Mouse (Mus musculus): Measurements from ENCODE around the gene Prss2. TPM values are rescaled to one million over a fixed set of nuclear protein-coding genes. Genes with fewer than 3 reads are reported as not detected.
"Not testable (repeated sequence)": the region's sequence is repeated elsewhere in the genome, so short reads cannot be mapped to it uniquely, and the experiment has no call there.

Gene Prss2
- polyA plus RNA-seq, 1 experiment, result not detected

DNA sequence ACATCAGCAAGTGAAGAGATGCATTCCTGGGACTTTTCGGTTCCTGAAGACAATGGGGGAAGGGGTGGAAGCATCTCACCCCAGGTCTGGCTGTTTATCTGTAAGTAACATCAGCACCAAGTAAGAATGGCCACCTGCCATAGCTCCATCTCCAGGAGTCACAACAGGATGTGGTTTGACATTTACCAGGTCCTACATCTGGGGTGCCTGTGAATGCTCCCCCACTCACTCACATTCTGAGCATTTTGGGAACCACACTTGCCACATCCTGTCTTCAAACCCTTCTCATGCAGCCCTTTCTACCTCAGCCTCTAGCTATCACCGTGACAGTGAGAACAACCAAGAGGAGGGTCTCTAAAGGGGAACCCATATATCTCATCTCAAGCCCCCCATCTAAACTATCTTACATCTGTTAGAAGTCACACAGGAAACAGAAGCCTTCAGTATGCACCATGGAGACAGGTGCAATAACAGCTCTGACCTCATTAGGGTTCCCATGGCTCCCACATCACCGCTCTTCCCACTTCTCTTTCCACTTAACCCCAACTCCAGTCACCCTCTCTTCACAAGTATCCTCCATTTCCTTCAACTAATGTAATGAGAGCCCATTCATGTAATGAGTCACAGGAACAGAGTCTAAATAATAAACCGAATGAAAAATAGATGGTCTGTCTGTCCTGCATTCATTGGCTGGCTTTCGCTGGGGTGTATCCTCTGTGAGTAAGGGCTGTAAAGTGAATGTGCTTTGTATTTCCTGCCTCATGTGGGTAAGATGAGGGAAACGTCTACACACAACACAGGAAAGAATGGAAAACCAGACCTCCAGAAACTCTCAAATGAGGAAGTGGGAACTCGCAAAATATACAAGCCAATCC lies 32.9 kb downstream of the Prss2 start:
- Histone ChIP-seq H3K27ac (ENCODE audit: insufficient read depth, low read depth, low read length) (no peak overlapping the region), H3K4me3 (ENCODE audit: insufficient read depth, low read depth, low read length) (no peak overlapping the region), H3K36me3 (ENCODE audit: control insufficient read depth, insufficient read depth, low read length) (no peaks in the 10 kb centered on the region), H3K27me3 (replicated peaks; ENCODE audit: control insufficient read depth, insufficient read depth, low read length) (no peaks in the 10 kb centered on the region), H3K4me1 (ENCODE audit: control insufficient read depth, insufficient read depth, low read length) (no peaks in the 10 kb centered on the region)
- DNase-seq, result no peak
- 69% methylated on average over 7 of the region's 7 CpGs for WGBS
- TF ChIP-seq CTCF (conservative IDR thresholded peaks at IDR 0.05; ENCODE audit: insufficient read depth, insufficient read length, low read depth, low read length) (no peak), POLR2A (IDR thresholded peaks at IDR 0.05; ENCODE audit: low read depth, low read length) (no peak)

- TF ChIP-seq CTCF (conservative IDR thresholded peaks at IDR 0.05; ENCODE audit: insufficient read depth, insufficient read length, low read depth, low read length) (no peak), POLR2A (IDR thresholded peaks at IDR 0.05; ENCODE audit: low read depth, low read length) (no peak)
- Histone ChIP-seq H3K4me1 (ENCODE audit: control insufficient read depth, insufficient read depth, low read length) (no peaks in the 10 kb centered on the region), H3K4me3 (ENCODE audit: insufficient read depth, low read depth, low read length) (no peak overlapping the region), H3K27me3 (replicated peaks; ENCODE audit: control insufficient read depth, insufficient read depth, low read length) (no peaks in the 10 kb centered on the region), H3K27ac (ENCODE audit: insufficient read depth, low read depth, low read length) (no peak overlapping the region), H3K36me3 (ENCODE audit: control insufficient read depth, insufficient read depth, low read length) (no peaks in the 10 kb centered on the region)
- no peak for DNase-seq
These were observed 34.8 kb downstream of the Prss2 start for GRCm38 (mm10) chr6:41556389-41556788.

- Histone ChIP-seq H3K4me1 (ENCODE audit: control insufficient read depth, insufficient read depth, low read length) (no peaks in the 10 kb centered on the region), H3K36me3 (ENCODE audit: control insufficient read depth, insufficient read depth, low read length) (no peaks in the 10 kb centered on the region), H3K27me3 (replicated peaks; ENCODE audit: control insufficient read depth, insufficient read depth, low read length) (no peaks in the 10 kb centered on the region), H3K4me3 (ENCODE audit: insufficient read depth, low read depth, low read length) (no peak overlapping the region), H3K27ac (ENCODE audit: insufficient read depth, low read depth, low read length) (no peak overlapping the region)
- TF ChIP-seq CTCF (conservative IDR thresholded peaks at IDR 0.05; ENCODE audit: insufficient read depth, insufficient read length, low read depth, low read length) (no peak), POLR2A (IDR thresholded peaks at IDR 0.05; ENCODE audit: low read depth, low read length) (no peak)
- DNase-seq, result no peak
- WGBS, result 80% methylated on average over 5 of the region's 5 CpGs
These were observed 35.9 kb downstream of the Prss2 start for GRCm38 (mm10) chr6:41557468-41557867.

DNA sequence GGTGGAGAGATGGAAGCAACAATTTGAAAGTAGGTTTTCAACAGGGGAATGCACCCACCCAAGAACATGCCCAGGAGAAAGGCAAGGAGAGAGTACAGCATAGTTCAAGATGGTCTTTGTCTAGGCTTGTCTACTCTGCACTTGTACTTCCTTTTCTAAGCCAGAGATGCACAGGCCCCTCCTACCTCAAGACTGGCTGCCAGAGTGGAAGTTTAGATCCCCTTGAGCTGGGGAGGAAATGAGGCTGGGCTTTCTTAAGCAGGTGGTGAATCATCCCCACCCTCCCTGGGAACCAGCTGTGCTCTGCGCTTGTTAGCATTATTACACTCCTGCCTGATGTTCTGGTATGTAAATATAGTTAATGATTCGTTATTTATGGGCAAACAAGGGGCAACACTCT lies 36.7 kb downstream of the Prss2 start:
- Histone ChIP-seq H3K27ac (ENCODE audit: insufficient read depth, low read depth, low read length) (no peak overlapping the region), H3K4me3 (ENCODE audit: insufficient read depth, low read depth, low read length) (no peak overlapping the region), H3K27me3 (replicated peaks; ENCODE audit: control insufficient read depth, insufficient read depth, low read length) (no peaks in the 10 kb centered on the region), H3K4me1 (ENCODE audit: control insufficient read depth, insufficient read depth, low read length) (no peaks in the 10 kb centered on the region), H3K36me3 (ENCODE audit: control insufficient read depth, insufficient read depth, low read length) (no peaks in the 10 kb centered on the region)
- 29% methylated on average over 2 of the region's 2 CpGs for WGBS
- TF ChIP-seq POLR2A (IDR thresholded peaks at IDR 0.05; ENCODE audit: low read depth, low read length) (no peak), CTCF (conservative IDR thresholded peaks at IDR 0.05; ENCODE audit: insufficient read depth, insufficient read length, low read depth, low read length) (no peak)
- no peak for DNase-seq

DNA sequence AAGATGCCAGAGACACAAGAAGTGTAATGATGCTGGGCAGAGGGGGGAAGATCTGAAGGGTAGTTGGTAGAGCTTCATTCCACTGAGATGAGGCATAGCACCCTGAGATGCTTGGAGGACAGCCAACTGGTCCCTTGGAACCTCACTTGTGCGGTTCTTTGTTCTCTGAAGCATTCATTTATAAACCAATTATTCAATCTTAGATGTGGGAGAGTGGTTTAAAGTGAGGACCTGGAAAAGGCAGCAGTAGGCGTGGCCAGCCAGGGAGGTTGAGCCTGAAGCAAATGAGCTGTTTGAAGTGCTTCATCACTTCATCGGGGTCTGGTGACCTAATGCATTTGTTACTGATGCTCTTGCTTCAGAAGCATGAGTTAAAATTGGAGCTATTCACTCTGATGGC lies 37.7 kb downstream of the Prss2 start:
- Histone ChIP-seq H3K27me3 (replicated peaks; ENCODE audit: control insufficient read depth, insufficient read depth, low read length) (no peaks in the 10 kb centered on the region), H3K4me3 (ENCODE audit: insufficient read depth, low read depth, low read length) (no peak overlapping the region), H3K36me3 (ENCODE audit: control insufficient read depth, insufficient read depth, low read length) (no peaks in the 10 kb centered on the region), H3K4me1 (ENCODE audit: control insufficient read depth, insufficient read depth, low read length) (no peaks in the 10 kb centered on the region), H3K27ac (ENCODE audit: insufficient read depth, low read depth, low read length) (no peak overlapping the region)
- TF ChIP-seq CTCF (conservative IDR thresholded peaks at IDR 0.05; ENCODE audit: insufficient read depth, insufficient read length, low read depth, low read length) (no peak), POLR2A (IDR thresholded peaks at IDR 0.05; ENCODE audit: low read depth, low read length) (no peak)
- WGBS, result 29% methylated on average over 3 of the region's 3 CpGs
- no peak for DNase-seq

DNA sequence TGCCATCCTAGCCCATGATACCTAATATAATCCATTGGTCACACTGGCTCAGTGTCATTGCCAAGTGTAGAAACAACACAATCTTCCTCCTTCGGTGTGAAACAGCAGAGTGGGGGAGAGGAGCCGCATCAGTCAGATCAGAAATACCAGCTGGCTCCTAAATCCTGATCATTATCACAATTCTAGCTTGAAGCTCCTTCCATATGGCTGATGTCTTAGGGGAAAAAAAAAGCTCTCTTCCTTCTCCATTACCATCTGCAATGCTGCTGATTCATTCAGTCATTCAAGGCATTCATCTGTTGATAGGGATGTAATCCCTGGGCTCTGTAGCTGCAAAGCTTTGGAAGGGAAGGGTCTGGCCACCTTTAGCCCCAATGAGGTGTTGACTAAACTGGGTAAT lies 38.7 kb downstream of the Prss2 start:
- no peak for TF ChIP-seq POLR2A (IDR thresholded peaks at IDR 0.05; ENCODE audit: low read depth, low read length)
- no peak for TF ChIP-seq CTCF (conservative IDR thresholded peaks at IDR 0.05; ENCODE audit: insufficient read depth, insufficient read length, low read depth, low read length)
- no peak overlapping the region for H3K4me3 ChIP-seq (ENCODE audit: insufficient read depth, low read depth, low read length)
- H3K27me3 ChIP-seq (replicated peaks; ENCODE audit: control insufficient read depth, insufficient read depth, low read length), result no peaks in the 10 kb centered on the region
- H3K4me1 ChIP-seq (ENCODE audit: control insufficient read depth, insufficient read depth, low read length), result no peaks in the 10 kb centered on the region
- WGBS, result 60% methylated on average over 2 of the region's 2 CpGs
- DNase-seq, result no peak
- no peak overlapping the region for H3K27ac ChIP-seq (ENCODE audit: insufficient read depth, low read depth, low read length)
- H3K36me3 ChIP-seq (ENCODE audit: control insufficient read depth, insufficient read depth, low read length), result no peaks in the 10 kb centered on the region

- DNase-seq, result no peak
- Histone ChIP-seq H3K27me3 (replicated peaks; ENCODE audit: control insufficient read depth, insufficient read depth, low read length) (no peaks in the 10 kb centered on the region), H3K36me3 (ENCODE audit: control insufficient read depth, insufficient read depth, low read length) (no peaks in the 10 kb centered on the region), H3K4me1 (ENCODE audit: control insufficient read depth, insufficient read depth, low read length) (no peaks in the 10 kb centered on the region), H3K27ac (ENCODE audit: insufficient read depth, low read depth, low read length) (no peak overlapping the region), H3K4me3 (ENCODE audit: insufficient read depth, low read depth, low read length) (no peak overlapping the region)
- WGBS, result 90% methylated on average over 4 of the region's 4 CpGs
- TF ChIP-seq CTCF (conservative IDR thresholded peaks at IDR 0.05; ENCODE audit: insufficient read depth, insufficient read length, low read depth, low read length) (no peak), POLR2A (IDR thresholded peaks at IDR 0.05; ENCODE audit: low read depth, low read length) (no peak)
These were observed 41.0 kb downstream of the Prss2 start for GRCm38 (mm10) chr6:41562598-41562997.

DNA sequence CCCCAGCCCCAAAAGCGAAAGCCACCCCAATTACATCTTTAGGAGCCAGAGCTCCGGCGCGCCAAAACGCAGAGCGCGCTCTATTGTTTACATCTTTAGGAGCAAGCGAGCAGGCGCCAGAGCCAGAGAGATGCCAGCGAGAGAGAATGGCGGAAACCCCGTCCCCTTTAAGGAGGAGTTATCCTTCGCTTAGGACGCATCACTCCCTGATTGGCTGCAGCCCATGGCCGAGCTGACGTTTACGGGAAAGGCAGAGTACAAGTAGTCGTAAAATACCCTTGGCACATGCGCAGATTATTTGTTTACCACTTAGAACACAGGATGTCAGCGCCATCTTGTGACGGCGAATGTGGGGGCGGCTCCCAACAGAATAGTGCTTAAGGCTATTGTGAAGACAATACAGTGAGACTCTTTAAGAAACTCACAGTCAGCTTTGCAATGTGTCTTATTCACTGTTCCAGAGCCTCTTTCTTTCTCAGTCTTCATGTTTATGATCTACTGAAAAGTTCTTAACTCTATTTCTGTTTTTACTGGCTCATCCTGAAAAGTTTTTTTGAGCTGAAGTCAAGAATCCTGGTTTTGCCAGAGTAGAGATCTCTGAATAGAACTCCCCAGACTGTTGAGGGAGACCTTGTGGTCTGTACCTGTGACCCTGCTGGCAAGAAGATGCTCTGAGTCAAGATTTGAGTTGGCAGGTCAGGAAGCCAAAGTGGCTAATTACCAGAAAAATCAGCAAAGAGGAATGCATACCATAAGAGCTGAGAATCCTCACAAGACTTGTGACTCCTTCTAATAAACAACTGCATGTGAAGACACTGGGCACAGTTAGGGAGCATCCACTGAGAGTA lies 41.7 kb downstream of the Prss2 start:
- not testable (repeated sequence) for H3K27ac ChIP-seq (ENCODE audit: insufficient read depth, low read depth, low read length); H3K4me1 ChIP-seq (ENCODE audit: control insufficient read depth, insufficient read depth, low read length); H3K36me3 ChIP-seq (ENCODE audit: control insufficient read depth, insufficient read depth, low read length); H3K4me3 ChIP-seq (ENCODE audit: insufficient read depth, low read depth, low read length); H3K27me3 ChIP-seq (replicated peaks; ENCODE audit: control insufficient read depth, insufficient read depth, low read length); DNase-seq
- WGBS, result 93% methylated on average over 5 of the region's 23 CpGs
